Mouse (Mus musculus) liver, embryonic 15.5 days (tissue): ENCODE results near the gene Ccdc18. TPM values are rescaled to one million over a fixed set of nuclear protein-coding genes. Genes with fewer than 3 reads are reported as not detected.
"Not testable (repeated sequence)": the region's sequence is repeated elsewhere in the genome, so short reads cannot be mapped to it uniquely, and the experiment has no call there.

Experiments used
- ATAC-seq: fragments of 200-750 bp; cut with Nextera tagmentation; 2 replicates; pipeline ENCODE4 v1.8.0; 2017; ENCODE audit warnings: moderate number of reproducible peaks, mild to moderate bottlenecking, moderate library complexity; ENCODE audit not compliant: insufficient read depth
- H3K27ac ChIP-seq: fragments of 300-500 bp; sonication (generic); replicated peaks from 2 replicates; pipeline ENCODE4 v1.5.1; 2015; ENCODE audit warnings: mild to moderate bottlenecking, inconsistent platforms
- H3K27me3 ChIP-seq: fragments of 300-500 bp; sonication (generic); 2 replicates; pipeline ENCODE4 v1.6.1; 2015; ENCODE audit warnings: mild to moderate bottlenecking, inconsistent platforms
- H3K36me3 ChIP-seq: fragments of 300-500 bp; sonication (generic); replicated peaks from 2 replicates; pipeline ENCODE4 v1.6.1; 2015; ENCODE audit warnings: moderate library complexity, mild to moderate bottlenecking, inconsistent platforms
- H3K4me1 ChIP-seq: fragments of 300-500 bp; sonication (generic); replicated peaks from 2 replicates; pipeline ENCODE4 v1.6.1; 2015; ENCODE audit warnings: inconsistent platforms
- H3K4me2 ChIP-seq: fragments of 300-500 bp; sonication (generic); 2 replicates; pipeline ENCODE4 v1.6.1; 2015; ENCODE audit warnings: moderate library complexity, mild to moderate bottlenecking, inconsistent platforms
- H3K4me3 ChIP-seq: fragments of 300-500 bp; sonication (generic); replicated peaks from 2 replicates; pipeline ENCODE4 v1.5.1; 2015; ENCODE audit warnings: mild to moderate bottlenecking, inconsistent platforms
- H3K9ac ChIP-seq: fragments of 300-500 bp; sonication (generic); 2 replicates; pipeline ENCODE4 v1.6.1; 2015; ENCODE audit warnings: moderate library complexity, mild to moderate bottlenecking, inconsistent platforms
- H3K9me3 ChIP-seq: fragments of 300-500 bp; sonication (generic); replicated peaks from 2 replicates; pipeline ENCODE4 v1.6.1; 2016; ENCODE audit warnings: inconsistent platforms
- WGBS: fragments of 180-500 bp; shearing (Covaris S2); methylation state at CpG from one replicate; pipeline ENCODE4 v1.1.7; 2015; ENCODE audit warnings: mixed read lengths; ENCODE audit not compliant: insufficient replicate concordance; 5-methylcytosine and 5-hydroxymethylcytosine counted together
- polyA plus RNA-seq: library from polyadenylated mRNA; unstranded; fragments of >200 nt; fragmentation: Nextera tagmentation; extraction: Ambion mirVana; gene quantifications from 2 replicates; pipeline ENCODE4 v1.2.1, GENCODE M21; 2015

Gene Ccdc18
- 3.7 and 4.6 TPM in 2 replicates for polyA plus RNA-seq

GRCm38 (mm10) chr5:108132441-108133243 is at the start of gene Ccdc18, which contains the start of gene Tmed5:
Gene Ccdc18 (plus strand): TSS chr5:108132875.
Gene Tmed5 (minus strand): TSS chr5:108132620.
- WGBS, result under 1% methylated on average over 65 of the region's 65 CpGs
- H3K27ac ChIP-seq, result peak within 1 kb of the TSS; percentile 90
- H3K36me3 ChIP-seq, result peaks cover 16% of the 10 kb centered on the region
- peaks cover 16% of the 10 kb centered on the region for H3K4me1 ChIP-seq
- H3K27me3 ChIP-seq, result no peaks in the 10 kb centered on the region
- H3K9ac ChIP-seq, result peak within 1 kb of the TSS; percentile 87
- ATAC-seq, result peak; percentile 99
- no peaks in the 10 kb centered on the region for H3K9me3 ChIP-seq
- peak within 1 kb of the TSS; percentile 75 for H3K4me3 ChIP-seq
- peak within 1 kb of the TSS; percentile 96 for H3K4me2 ChIP-seq

DNA sequence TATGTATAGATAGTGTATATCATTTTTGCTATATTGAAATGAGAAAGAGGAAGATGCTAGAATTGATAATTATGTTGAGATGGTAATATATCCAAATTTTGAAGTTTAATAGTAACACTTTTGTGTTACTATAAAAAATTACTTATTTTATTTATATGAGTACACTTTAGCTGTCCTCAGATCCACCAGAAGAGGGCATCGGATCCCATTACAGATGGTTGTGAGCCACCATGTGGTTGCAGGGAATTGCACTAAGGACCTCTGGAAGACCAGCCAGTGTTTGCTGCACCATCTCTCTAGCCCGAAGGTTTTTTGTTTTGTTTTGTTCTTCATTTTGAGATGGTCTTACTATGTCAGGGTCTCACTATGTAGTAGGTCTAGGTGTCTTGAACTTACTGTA is 47.2 kb upstream of the Ccdc18 start:
- Histone ChIP-seq H3K9me3 (no peaks in the 10 kb centered on the region), H3K9ac (no peak overlapping the region), H3K36me3 (peaks cover 60% of the 10 kb centered on the region), H3K27me3 (no peaks in the 10 kb centered on the region), H3K4me1 (no peaks in the 10 kb centered on the region), H3K4me3 (no peak overlapping the region), H3K4me2 (no peak overlapping the region), H3K27ac (no peak overlapping the region)
- no peak for ATAC-seq
- WGBS, result 87% methylated on average over 2 of the region's 2 CpGs

- not testable (repeated sequence) for H3K4me2 ChIP-seq, H3K9me3 ChIP-seq, ATAC-seq, H3K27me3 ChIP-seq, H3K4me1 ChIP-seq, H3K4me3 ChIP-seq, H3K27ac ChIP-seq, H3K9ac ChIP-seq
- 86% methylated on average over 8 of the region's 8 CpGs for WGBS
- H3K36me3 ChIP-seq, result peaks cover 65% of the 10 kb centered on the region
Observed at GRCm38 (mm10) chr5:108092731-108093130, 39.9 kb upstream of the Ccdc18 start.

GRCm38 (mm10) chr5:108097676-108098075 is 35.0 kb upstream of the Ccdc18 start:
- Histone ChIP-seq H3K27me3 (no peaks in the 10 kb centered on the region), H3K4me3 (no peak overlapping the region), H3K4me2 (no peak overlapping the region), H3K27ac (no peak overlapping the region), H3K9me3 (no peaks in the 10 kb centered on the region), H3K4me1 (no peaks in the 10 kb centered on the region), H3K9ac (no peak overlapping the region), H3K36me3 (peaks cover 53% of the 10 kb centered on the region)
- 86% methylated on average over 3 of the region's 3 CpGs for WGBS
- no peak for ATAC-seq

DNA sequence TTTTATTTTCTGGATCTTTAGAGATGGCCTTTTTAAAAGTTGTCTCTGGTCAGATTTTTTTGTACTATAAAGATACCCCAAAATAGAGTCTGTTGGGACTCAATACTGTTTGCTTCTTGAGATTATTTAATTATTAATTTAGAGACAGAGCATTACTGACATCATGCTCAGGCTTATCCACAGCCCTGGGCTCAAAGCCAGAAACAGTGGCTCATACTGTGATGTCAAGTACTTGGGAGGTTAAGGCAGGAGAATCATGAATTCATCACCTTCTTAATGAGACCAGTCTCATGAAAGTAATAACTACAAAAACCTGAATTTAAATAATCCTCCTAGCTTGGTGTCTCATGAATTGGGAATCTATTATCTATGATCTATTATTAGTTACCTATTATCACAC is 32.5 kb upstream of the Ccdc18 start:
- ATAC-seq, result no peak
- H3K4me2 ChIP-seq, result no peak overlapping the region
- H3K27ac ChIP-seq, result no peak overlapping the region
- no peaks in the 10 kb centered on the region for H3K4me1 ChIP-seq
- no peaks in the 10 kb centered on the region for H3K27me3 ChIP-seq
- H3K4me3 ChIP-seq, result no peak overlapping the region
- peaks cover 51% of the 10 kb centered on the region for H3K36me3 ChIP-seq
- no peak overlapping the region for H3K9ac ChIP-seq
- H3K9me3 ChIP-seq, result no peaks in the 10 kb centered on the region

- Histone ChIP-seq H3K4me1 (no peaks in the 10 kb centered on the region), H3K4me2 (no peak overlapping the region), H3K36me3 (peaks cover 43% of the 10 kb centered on the region), H3K9me3 (no peaks in the 10 kb centered on the region), H3K27me3 (no peaks in the 10 kb centered on the region), H3K9ac (no peak overlapping the region), H3K4me3 (no peak overlapping the region), H3K27ac (no peak overlapping the region)
- ATAC-seq, result no peak
- WGBS, result 81% methylated on average over 5 of the region's 5 CpGs
Observed at GRCm38 (mm10) chr5:108104306-108104705, 28.4 kb upstream of the Ccdc18 start.

- Histone ChIP-seq H3K4me3 (no peak overlapping the region), H3K27ac (no peak overlapping the region), H3K36me3 (peaks cover 24% of the 10 kb centered on the region), H3K27me3 (no peaks in the 10 kb centered on the region), H3K9ac (no peak overlapping the region), H3K4me1 (no peaks in the 10 kb centered on the region), H3K4me2 (no peak overlapping the region), H3K9me3 (no peaks in the 10 kb centered on the region)
- 88% methylated on average over 7 of the region's 7 CpGs for WGBS
- ATAC-seq, result no peak
Observed at GRCm38 (mm10) chr5:108109346-108109745, 23.3 kb upstream of the Ccdc18 start.

DNA sequence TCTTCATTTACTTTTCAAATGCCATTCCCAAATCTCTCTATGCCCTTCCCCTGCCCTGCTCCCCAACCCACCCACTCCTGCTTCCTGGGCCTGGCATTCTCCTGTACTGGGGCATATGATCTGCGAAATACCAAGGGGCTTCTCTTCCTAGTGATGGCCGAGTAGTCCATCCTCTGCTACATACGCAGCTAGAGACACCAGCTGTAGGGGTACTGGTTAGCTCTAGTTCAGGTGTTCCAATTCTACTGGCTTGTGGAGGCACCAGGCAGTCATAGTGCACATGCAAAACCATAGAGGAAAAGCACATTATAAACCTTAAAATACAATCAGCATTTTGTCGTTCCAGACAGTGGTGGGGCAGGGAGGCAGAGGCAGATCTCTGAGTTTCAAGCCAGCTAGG is 15.0 kb upstream of the Ccdc18 start:
- H3K4me3 ChIP-seq, result no peak overlapping the region
- 87% methylated on average over 4 of the region's 4 CpGs for WGBS
- ATAC-seq, result no peak

DNA sequence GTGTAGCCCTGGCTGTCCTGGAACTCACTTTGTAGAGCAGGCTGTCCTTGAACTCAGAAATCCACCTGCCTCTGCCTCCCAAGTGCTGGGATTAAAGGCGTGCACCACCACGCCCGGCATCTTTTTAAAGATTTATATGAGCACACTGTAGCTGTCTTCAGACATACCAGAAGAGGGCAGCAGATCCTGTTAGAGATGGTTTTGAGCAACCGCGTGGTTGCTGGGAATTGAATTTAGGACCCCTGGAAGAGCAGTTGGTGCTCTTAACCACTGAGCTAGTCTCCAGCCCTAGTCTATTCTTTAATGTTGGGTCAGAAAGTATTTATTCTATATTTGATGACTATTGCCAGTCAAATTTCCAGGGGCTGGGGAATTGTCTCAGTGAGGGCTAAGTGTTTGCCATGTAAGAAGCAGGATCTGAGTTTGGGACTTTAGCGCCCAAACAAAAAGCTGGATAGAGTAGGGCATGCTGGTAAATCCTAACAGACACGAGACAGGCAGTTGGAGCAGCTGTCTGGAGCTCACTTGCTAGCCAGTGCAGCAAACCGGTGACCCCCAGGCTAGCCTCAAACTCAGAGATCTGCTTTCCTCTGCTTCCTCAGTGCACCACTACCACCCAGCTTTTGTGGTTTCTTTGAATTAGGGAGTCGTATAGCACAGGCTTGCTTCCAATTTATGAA is 12.3 kb upstream of the Ccdc18 start:
- 74% methylated on average over 9 of the region's 9 CpGs for WGBS
- H3K4me2 ChIP-seq, result no peak overlapping the region
- no peaks in the 10 kb centered on the region for H3K9me3 ChIP-seq
- no peaks in the 10 kb centered on the region for H3K4me1 ChIP-seq
- H3K4me3 ChIP-seq, result no peak overlapping the region
- H3K27ac ChIP-seq, result no peak overlapping the region
- ATAC-seq, result no peak
- no peaks in the 10 kb centered on the region for H3K27me3 ChIP-seq
- no peak overlapping the region for H3K9ac ChIP-seq
- peaks cover 4% of the 10 kb centered on the region; the same call in 1 of the 2 replicates for H3K36me3 ChIP-seq

More for the DNA sequence above, 15.0 kb upstream of the Ccdc18 start:
- Histone ChIP-seq H3K36me3 (no peaks in the 10 kb centered on the region), H3K9ac (no peak overlapping the region), H3K27ac (no peak overlapping the region), H3K9me3 (no peaks in the 10 kb centered on the region), H3K27me3 (no peaks in the 10 kb centered on the region), H3K4me1 (no peaks in the 10 kb centered on the region), H3K4me2 (no peak overlapping the region)

DNA sequence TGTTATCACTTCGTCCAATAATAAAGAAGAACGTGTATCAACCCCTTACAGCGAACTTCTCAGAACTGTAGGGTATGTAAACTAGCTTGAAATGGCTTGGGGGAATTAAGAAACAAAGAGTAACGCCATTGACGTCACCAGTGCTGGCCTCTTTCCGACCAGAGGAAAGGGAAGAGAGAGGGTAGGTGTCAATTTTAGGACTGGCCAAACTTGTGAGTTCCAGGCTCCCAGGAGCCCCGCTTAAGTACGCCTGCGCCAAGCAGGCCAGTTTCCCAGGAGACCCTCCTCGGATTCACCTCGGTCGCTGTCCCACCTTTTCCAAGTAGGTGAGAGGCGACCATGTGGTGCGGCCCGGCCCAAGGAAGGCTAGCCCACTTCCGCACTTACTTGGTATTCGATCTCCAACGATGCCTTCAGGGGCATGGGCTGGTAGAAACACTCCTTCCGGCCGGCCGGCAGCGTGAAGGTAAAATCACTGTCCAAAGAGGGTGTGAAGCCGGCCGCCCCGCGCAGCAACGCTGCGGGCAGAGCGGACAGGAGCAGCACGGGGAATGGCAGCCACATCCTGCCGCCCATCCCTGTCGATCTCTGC is 730 bp upstream of the Ccdc18 start:
- Histone ChIP-seq H3K4me2 (peak overlapping the region; percentile 96), H3K9me3 (no peaks in the 10 kb centered on the region), H3K27me3 (no peaks in the 10 kb centered on the region), H3K27ac (peak overlapping the region; percentile 90), H3K4me3 (peak overlapping the region; percentile 75), H3K9ac (peak overlapping the region; percentile 74), H3K36me3 (peaks cover 18% of the 10 kb centered on the region), H3K4me1 (peaks cover 16% of the 10 kb centered on the region)
- ATAC-seq, result peak; percentile 39
- under 1% methylated on average over 32 of the region's 32 CpGs for WGBS

DNA sequence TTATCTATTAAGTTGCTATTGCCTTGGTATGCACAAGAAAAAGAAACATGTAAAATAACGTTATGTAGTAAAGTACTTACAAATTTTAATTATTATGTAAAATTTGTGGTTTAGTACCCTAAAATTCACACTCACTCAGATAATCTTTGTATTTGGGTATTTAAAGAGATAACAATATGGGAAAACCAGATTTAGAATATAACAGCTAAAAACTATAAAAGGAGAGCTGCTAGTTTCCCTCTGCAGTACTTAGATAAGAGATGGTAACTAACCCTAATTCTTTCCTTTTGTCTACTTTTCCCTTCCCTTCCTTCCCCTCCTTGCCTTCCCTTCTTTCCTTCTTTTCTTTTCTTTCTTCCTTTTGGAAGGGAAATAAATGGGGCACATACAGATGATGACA is 19.9 kb downstream of the Ccdc18 start:
- no peaks in the 10 kb centered on the region for H3K4me1 ChIP-seq
- 0 out of 2 replicates have a peak, but pooled peaks cover 10% of the 10 kb centered on the region for H3K36me3 ChIP-seq
- no peaks in the 10 kb centered on the region for H3K9me3 ChIP-seq
- H3K27me3 ChIP-seq, result no peaks in the 10 kb centered on the region
- no peak overlapping the region for H3K4me3 ChIP-seq
- ATAC-seq, result no peak
- H3K27ac ChIP-seq, result no peak overlapping the region
- H3K9ac ChIP-seq, result no peak overlapping the region
- 68% methylated on average over 1 of the region's 1 CpGs for WGBS
- H3K4me2 ChIP-seq, result no peak overlapping the region
